Mouse (Mus musculus): ENCODE measurements around the gene Rer1. TPM values are rescaled to one million over a fixed set of nuclear protein-coding genes. Genes with fewer than 3 reads are reported as not detected.

The Rer1 gene
- polyA plus RNA-seq, 1 experiment, result 64.6 TPM

GRCm38 (mm10) chr4:155033115-155033514, 53.1 kb downstream of the Rer1 start:
- Histone ChIP-seq H3K27me3 (ENCODE audit: control insufficient read depth, insufficient read depth, low read length) (no peaks in the 10 kb centered on the region), H3K36me3 (ENCODE audit: control insufficient read depth, insufficient read depth, low read length) (no peaks in the 10 kb centered on the region), H3K27ac (ENCODE audit: control insufficient read depth, insufficient read depth, low read depth, low read length) (no peak overlapping the region), H3K4me3 (ENCODE audit: control insufficient read depth, low read depth, low read length) (no peak overlapping the region), H3K4me1 (ENCODE audit: control insufficient read depth, insufficient read depth, low read length) (no peaks in the 10 kb centered on the region)
- TF ChIP-seq CTCF (IDR thresholded peaks at IDR 0.05; ENCODE audit: control insufficient read depth, insufficient read depth, insufficient replicate concordance, low read depth, low read length) (no peak), POLR2A (IDR thresholded peaks at IDR 0.05; ENCODE audit: control insufficient read depth, low read depth, low read length) (no peak)

DNA sequence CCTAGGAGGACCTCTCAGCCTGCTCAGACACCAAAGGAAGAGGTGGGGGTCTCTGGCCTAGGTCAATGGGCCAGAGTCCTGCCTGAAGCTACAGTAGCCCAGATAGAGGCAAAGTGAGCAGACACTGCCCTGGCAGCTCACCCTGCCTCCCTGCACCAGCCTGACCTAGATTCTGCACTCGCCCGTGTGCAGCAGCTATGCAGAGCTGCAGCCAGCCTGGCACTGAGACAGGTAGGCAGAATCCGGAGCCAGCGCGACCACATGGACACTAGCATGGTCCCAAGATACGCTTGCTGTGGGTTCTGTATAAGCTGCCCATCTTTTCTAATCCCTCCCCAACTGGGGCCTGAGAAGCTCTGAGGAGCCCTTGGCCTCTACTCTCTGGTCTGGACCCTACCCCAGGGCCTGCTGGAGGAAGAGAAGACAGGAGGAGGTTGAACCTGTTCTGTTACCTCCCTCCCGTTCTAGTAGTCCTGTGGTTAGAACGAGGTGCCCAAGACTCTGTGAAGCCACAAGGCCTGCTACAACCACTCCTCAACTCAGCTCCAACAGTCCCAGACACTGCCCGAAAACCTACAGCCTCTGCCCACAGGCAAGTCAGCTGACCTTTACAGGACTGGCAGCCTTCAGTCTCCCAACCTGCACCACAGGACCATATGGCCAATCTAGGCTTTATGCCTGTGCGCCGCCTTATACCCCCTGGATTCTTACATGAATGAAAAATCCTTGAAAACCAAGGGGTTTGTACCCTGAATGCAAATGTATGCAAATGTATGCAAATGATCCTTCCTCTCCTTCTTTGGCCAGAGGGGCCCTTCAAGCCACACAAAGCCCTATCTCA, 61.8 kb downstream of the Rer1 start:
- Histone ChIP-seq H3K36me3 (ENCODE audit: control insufficient read depth, insufficient read depth, low read length) (no peaks in the 10 kb centered on the region), H3K27me3 (ENCODE audit: control insufficient read depth, insufficient read depth, low read length) (no peaks in the 10 kb centered on the region), H3K4me1 (ENCODE audit: control insufficient read depth, insufficient read depth, low read length) (no peaks in the 10 kb centered on the region), H3K27ac (ENCODE audit: control insufficient read depth, insufficient read depth, low read depth, low read length) (no peak overlapping the region), H3K4me3 (ENCODE audit: control insufficient read depth, low read depth, low read length) (no peak overlapping the region)
- no peak for TF ChIP-seq POLR2A (IDR thresholded peaks at IDR 0.05; ENCODE audit: control insufficient read depth, low read depth, low read length)
- no peak for TF ChIP-seq CTCF (IDR thresholded peaks at IDR 0.05; ENCODE audit: control insufficient read depth, insufficient read depth, insufficient replicate concordance, low read depth, low read length)

Other genes with a start within 250 kb of the Rer1 start
- gene Ttc34, start 248.9 kb downstream of the Rer1 start, polyA plus RNA-seq (2012; rRNA removed), result 19.9 and 27.8 TPM in 2 replicates
- 111 and 124 TPM in 2 replicates for gene Mmel1, start 216.8 kb downstream of the Rer1 start, polyA plus RNA-seq (2012; rRNA removed)
- gene Fam213b, start 187.2 kb downstream of the Rer1 start, polyA plus RNA-seq (2012; rRNA removed), result 1.6 and 1.7 TPM in 2 replicates
- 0.70 and 1.0 TPM in 2 replicates for gene Tnfrsf14, start 157.8 kb downstream of the Rer1 start, polyA plus RNA-seq (2012; rRNA removed)
- 0.57 and 0.65 TPM in 2 replicates for gene Hes5, start 125.5 kb downstream of the Rer1 start, polyA plus RNA-seq (2012; rRNA removed)
- gene Pank4, start 122.3 kb downstream of the Rer1 start, polyA plus RNA-seq (2012; rRNA removed), result 16.7 TPM in 2 replicates
- 1.9 and 3.4 TPM in 2 replicates for gene Plch2, start 29.6 kb downstream of the Rer1 start, polyA plus RNA-seq (2012; rRNA removed)
- gene Pex10, start 19.4 kb downstream of the Rer1 start, polyA plus RNA-seq (2012; rRNA removed), result 3.1 and 3.5 TPM in 2 replicates
- 44.0 and 47.5 TPM in 2 replicates for gene Morn1, start 195 bp upstream of the Rer1 start, polyA plus RNA-seq (2012; rRNA removed)
- 5.0 and 6.4 TPM in 2 replicates for gene Ski, start 136.2 kb upstream of the Rer1 start, polyA plus RNA-seq (2012; rRNA removed)
- gene Faap20, start 163.4 kb upstream of the Rer1 start, polyA plus RNA-seq (2012; rRNA removed), result 12.4 and 12.7 TPM in 2 replicates

Measured in testis, adult 2 months (tissue).